Mouse (Mus musculus) liver, postnatal 0 days (tissue): ENCODE results near the gene Vdac1. TPM values are rescaled to one million over a fixed set of nuclear protein-coding genes. Genes with fewer than 3 reads are reported as not detected.

Source experiments
- ATAC-seq: fragments of 200-750 bp; cut with Nextera tagmentation; 2 replicates; pipeline ENCODE4 v1.8.0; 2017; ENCODE audit warnings: mild to moderate bottlenecking, moderate library complexity
- DNase-seq: peaks from one replicate; pipeline ENCODE4 v3.0.0-alpha.2; 2016
- H3K27ac ChIP-seq: fragments of 300-500 bp; sonication (generic); 2 replicates; pipeline ENCODE4 v1.5.1; 2014; ENCODE audit warnings: antibody characterized with exemption, moderate library complexity, mild to moderate bottlenecking, low read depth
- H3K27me3 ChIP-seq: fragments of 300-500 bp; sonication (generic); 2 replicates; pipeline ENCODE4 v1.6.1; 2014; ENCODE audit warnings: low read length, control low read depth, mixed read lengths; ENCODE audit not compliant: insufficient read depth
- H3K36me3 ChIP-seq: fragments of 300-500 bp; sonication (generic); replicated peaks from 2 replicates; pipeline ENCODE4 v1.6.1; 2014; ENCODE audit warnings: mild to moderate bottlenecking, control low read depth, low read length, moderate library complexity, mixed read lengths; ENCODE audit not compliant: insufficient read depth
- H3K4me1 ChIP-seq: fragments of 300-500 bp; sonication (generic); 2 replicates; pipeline ENCODE4 v1.6.1; 2014; ENCODE audit warnings: antibody characterized with exemption, mild to moderate bottlenecking, control low read depth; ENCODE audit not compliant: insufficient read depth
- H3K4me2 ChIP-seq: fragments of 300-500 bp; sonication (generic); 2 replicates; pipeline ENCODE4 v1.6.1; 2014; ENCODE audit warnings: low read depth, mild to moderate bottlenecking, low read length, moderate library complexity, mixed read lengths
- H3K4me3 ChIP-seq: fragments of 300-500 bp; sonication (generic); 2 replicates; pipeline ENCODE4 v1.5.1; 2014; ENCODE audit warnings: low read depth, low read length
- H3K9ac ChIP-seq: fragments of 300-500 bp; sonication (generic); replicated peaks from 2 replicates; pipeline ENCODE4 v1.6.1; 2014; ENCODE audit warnings: mild to moderate bottlenecking, moderate library complexity
- H3K9me3 ChIP-seq: fragments of 300-500 bp; sonication (generic); 2 replicates; pipeline ENCODE4 v1.6.1; 2016; ENCODE audit warnings: mild to moderate bottlenecking, control low read depth, low read length, mixed read lengths
- CTCF ChIP-seq: sonication (generic); IDR thresholded peaks from 2 replicates; pipeline ENCODE4 v1.5.1; 2016; ENCODE audit warnings: antibody characterized with exemption, low read depth
- EP300 ChIP-seq: IDR thresholded peaks from 2 replicates; pipeline ENCODE4 v1.6.1; 2016; ENCODE audit warnings: antibody characterized with exemption, low read depth, mild to moderate bottlenecking
- WGBS: fragments of 180-500 bp; shearing (Covaris S2); extraction: QIAGEN DNeasy Blood & Tissue Kit; methylation state at CpG from one replicate; pipeline ENCODE4 v1.1.7; 2014; ENCODE audit not compliant: insufficient replicate concordance; 5-methylcytosine and 5-hydroxymethylcytosine counted together
- polyA plus RNA-seq: library from polyadenylated mRNA; unstranded; fragments of >200 nt; fragmentation: Nextera tagmentation; extraction: Ambion mirVana; gene quantifications from 2 replicates; pipeline ENCODE4 v1.2.1, GENCODE M21; 2015

Vdac1 gene
- polyA plus RNA-seq, 1 experiment from 2014 or later: 101 TPM

DNA sequence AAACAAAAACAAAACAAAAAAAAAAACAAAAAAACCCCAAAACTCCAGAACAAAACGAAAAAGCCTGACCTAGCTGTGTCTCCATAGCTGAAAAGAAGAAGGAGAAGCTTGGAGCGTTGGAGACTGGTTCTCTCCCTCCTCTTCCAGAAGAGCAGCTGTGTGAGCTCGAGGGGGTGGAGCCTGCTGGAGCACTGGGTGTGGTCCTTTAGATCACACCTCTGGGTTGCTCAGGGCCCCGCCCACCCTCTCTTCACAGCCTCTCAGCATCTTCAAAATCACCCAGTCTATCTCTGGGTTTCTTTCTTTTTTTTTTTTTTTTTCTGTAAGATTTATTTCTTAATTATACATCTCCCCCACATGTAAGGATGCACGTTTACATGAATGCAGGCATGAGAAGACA lies 58.6 kb downstream of the Vdac1 start:
- Histone ChIP-seq H3K9me3 (no peaks in the 10 kb centered on the region), H3K36me3 (no peaks in the 10 kb centered on the region), H3K4me3 (no peak overlapping the region), H3K4me1 (no peaks in the 10 kb centered on the region), H3K4me2 (no peak overlapping the region), H3K9ac (no peak overlapping the region), H3K27me3 (no peaks in the 10 kb centered on the region), H3K27ac (no peak overlapping the region)
- TF ChIP-seq CTCF (no peak), EP300 (no peak)
- no peak for ATAC-seq
- WGBS: 47% methylated on average over 5 of the region's 5 CpGs
- DNase-seq: no peak

DNA sequence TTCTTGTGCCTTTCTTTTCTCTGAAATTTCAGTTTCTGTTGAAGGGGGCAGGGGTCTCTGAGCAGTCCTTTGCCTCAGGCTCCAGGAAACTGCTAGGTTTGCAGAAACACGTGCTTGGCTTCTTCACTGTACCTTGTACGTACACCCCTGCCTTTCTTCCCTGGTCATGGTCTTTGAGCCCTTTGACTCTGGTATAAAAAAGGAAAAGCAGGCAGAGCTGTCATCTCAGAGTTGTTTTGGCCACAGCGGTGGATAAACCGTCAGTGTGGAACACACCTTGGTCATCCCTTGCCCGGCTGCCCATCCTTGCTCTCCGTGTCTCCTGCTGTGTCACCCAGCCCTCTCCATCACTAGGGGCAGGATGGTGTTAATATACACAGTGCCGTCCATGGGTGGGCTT lies 59.2 kb downstream of the Vdac1 start:
- DNase-seq (no peak), ATAC-seq (no peak)
- no peak overlapping the region for H3K4me2 ChIP-seq
- no peaks in the 10 kb centered on the region for H3K9me3 ChIP-seq
- no peaks in the 10 kb centered on the region for H3K4me1 ChIP-seq
- no peak overlapping the region for H3K27ac ChIP-seq
- no peak overlapping the region for H3K9ac ChIP-seq
- no peaks in the 10 kb centered on the region for H3K27me3 ChIP-seq
- TF ChIP-seq EP300 (no peak), CTCF (no peak)
- no peaks in the 10 kb centered on the region for H3K36me3 ChIP-seq
- WGBS: 78% methylated on average over 7 of the region's 7 CpGs
- H3K4me3 ChIP-seq: no peak overlapping the region

DNA sequence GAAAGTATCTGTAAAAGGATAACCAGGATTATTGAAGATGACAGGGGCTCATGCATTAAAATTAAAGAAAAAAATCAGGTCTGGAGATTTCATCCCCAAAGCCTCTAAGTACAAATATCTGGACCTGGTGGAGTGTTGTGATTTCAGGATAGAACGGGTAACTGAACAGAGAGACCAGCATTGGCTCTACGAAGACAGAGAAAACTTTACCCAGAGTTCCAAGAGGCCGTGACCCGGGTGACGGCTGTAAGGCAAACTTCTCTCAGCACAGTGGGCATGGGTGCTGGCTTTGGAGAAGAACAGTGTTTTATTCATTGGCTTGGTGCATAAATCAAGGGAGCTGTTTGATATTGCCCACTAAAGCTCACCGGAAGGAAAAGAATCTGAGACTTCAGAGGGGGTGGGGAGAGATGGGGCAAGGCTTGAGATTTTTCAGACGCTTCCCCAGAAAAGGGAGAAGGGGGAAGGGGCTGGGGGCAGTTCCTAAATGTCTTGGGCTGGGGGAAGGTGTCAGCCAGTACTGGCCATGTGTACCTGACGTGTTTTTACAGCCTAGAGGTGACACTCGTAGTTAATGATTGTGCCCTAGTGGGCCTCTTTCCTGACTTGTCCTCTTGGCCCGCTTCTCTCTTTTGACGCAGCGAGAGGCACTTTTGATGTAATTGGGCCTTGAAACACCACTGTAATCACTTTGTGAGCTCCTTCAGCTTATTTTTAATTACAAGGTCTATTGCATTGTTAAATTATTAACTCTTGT lies 59.8 kb downstream of the Vdac1 start:
- H3K4me3 ChIP-seq: no peak overlapping the region
- no peak for TF ChIP-seq CTCF
- TF ChIP-seq EP300: no peak
- no peak overlapping the region for H3K9ac ChIP-seq
- WGBS: 69% methylated on average over 12 of the region's 12 CpGs
- H3K27ac ChIP-seq: no peak overlapping the region
- H3K4me1 ChIP-seq: no peaks in the 10 kb centered on the region
- DNase-seq: no peak
- no peaks in the 10 kb centered on the region for H3K27me3 ChIP-seq
- no peak for ATAC-seq
- H3K9me3 ChIP-seq: no peaks in the 10 kb centered on the region
- H3K4me2 ChIP-seq: no peak overlapping the region
- no peaks in the 10 kb centered on the region for H3K36me3 ChIP-seq

DNA sequence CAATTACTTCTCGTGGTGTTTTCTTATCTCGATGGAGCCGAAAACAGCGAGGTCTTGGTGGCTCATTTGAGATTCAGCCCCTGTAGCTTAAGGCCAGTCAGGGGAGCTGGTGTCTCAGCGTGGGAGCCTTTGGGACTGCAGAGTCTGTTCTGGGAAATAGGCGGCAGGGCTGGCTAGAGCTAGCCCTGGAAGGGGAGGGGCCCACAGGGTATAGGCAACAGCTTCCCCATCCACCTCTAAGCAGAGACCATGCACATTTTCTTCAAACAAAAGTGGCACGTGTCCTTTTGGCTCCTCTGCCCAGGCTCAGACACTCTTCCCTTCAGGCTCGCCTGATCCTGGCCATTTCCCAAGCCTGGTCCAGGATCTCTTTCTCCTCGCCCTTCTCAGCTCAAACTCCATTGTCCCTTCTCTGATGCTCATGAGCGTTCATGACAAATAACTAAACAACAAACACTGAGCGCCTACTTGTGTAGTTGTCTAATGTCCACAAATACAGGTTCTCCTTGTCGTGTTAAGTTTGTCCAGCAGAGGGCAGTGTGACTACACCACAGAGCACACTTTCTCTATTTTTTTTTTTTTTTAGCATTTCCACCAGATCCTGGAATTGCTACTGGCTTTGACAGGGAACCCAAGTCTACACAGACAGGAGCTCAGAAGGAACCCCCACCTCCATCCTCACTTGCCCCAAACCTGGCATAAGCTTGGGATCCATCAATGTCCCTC lies 60.6 kb downstream of the Vdac1 start:
- H3K4me3 ChIP-seq: no peak overlapping the region
- ATAC-seq (no peak), DNase-seq (peak; percentile 73)
- WGBS: 32% methylated on average over 12 of the region's 12 CpGs
- H3K4me1 ChIP-seq: no peaks in the 10 kb centered on the region
- H3K4me2 ChIP-seq: no peak overlapping the region
- H3K27ac ChIP-seq: no peak overlapping the region
- no peaks in the 10 kb centered on the region for H3K9me3 ChIP-seq
- TF ChIP-seq EP300 (no peak), CTCF (peak; percentile 86)
- no peaks in the 10 kb centered on the region for H3K36me3 ChIP-seq
- H3K27me3 ChIP-seq: no peaks in the 10 kb centered on the region
- H3K9ac ChIP-seq: no peak overlapping the region

DNA sequence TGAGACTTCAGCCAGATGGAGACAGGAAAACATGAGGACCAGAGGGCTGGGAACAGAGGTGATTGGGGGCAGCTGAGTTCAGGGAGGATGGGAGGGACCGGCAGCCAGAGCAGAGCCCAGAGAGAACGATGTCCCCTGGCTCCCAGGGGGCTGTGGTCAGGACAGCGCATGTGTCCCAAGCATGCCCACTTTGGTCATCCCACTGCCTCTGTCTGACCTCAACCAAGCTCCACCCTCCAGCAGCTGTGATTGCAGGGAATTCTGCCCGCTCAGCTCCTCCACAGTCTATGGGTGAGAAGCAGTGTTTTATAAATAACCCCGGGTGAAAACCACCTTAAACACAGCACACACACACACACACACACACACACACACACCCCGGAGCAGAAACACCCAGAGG lies 68.8 kb downstream of the Vdac1 start:
- Histone ChIP-seq H3K4me3 (no peak overlapping the region), H3K27ac (no peak overlapping the region), H3K4me2 (no peak overlapping the region), H3K27me3 (no peaks in the 10 kb centered on the region), H3K36me3 (no peaks in the 10 kb centered on the region), H3K9me3 (no peaks in the 10 kb centered on the region), H3K4me1 (no peaks in the 10 kb centered on the region), H3K9ac (no peak overlapping the region)
- DNase-seq (no peak), ATAC-seq (no peak)
- 67% methylated on average over 6 of the region's 6 CpGs for WGBS
- TF ChIP-seq CTCF (no peak), EP300 (no peak)

DNA sequence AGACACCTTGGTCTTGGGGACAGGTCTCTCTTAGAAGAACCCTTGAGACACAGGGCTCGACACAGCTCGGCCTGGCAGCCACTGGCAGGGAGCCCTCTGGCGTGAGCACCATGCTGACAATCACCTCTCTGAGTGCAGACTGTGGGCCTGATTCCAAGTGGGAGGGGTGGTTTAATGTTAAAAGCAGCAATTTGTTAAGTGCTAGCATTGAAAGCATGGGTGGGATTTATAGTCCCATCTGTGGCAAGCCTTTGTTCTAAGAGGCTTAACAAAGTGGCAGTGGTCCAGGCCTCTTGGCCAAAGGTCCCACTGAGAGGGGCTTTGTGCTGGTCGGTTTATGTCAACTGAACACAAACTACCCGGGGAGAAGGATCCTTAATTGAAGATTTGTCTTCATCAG lies 70.9 kb downstream of the Vdac1 start:
- Histone ChIP-seq H3K4me2 (no peak overlapping the region), H3K9ac (no peak overlapping the region), H3K27ac (no peak overlapping the region), H3K4me1 (no peaks in the 10 kb centered on the region), H3K36me3 (no peaks in the 10 kb centered on the region), H3K4me3 (no peak overlapping the region), H3K27me3 (no peaks in the 10 kb centered on the region), H3K9me3 (no peaks in the 10 kb centered on the region)
- 58% methylated on average over 5 of the region's 5 CpGs for WGBS
- DNase-seq (no peak), ATAC-seq (no peak)
- TF ChIP-seq EP300 (no peak), CTCF (no peak)
